Mouse (Mus musculus): Measurements from ENCODE around the gene Sik2.

DNA sequence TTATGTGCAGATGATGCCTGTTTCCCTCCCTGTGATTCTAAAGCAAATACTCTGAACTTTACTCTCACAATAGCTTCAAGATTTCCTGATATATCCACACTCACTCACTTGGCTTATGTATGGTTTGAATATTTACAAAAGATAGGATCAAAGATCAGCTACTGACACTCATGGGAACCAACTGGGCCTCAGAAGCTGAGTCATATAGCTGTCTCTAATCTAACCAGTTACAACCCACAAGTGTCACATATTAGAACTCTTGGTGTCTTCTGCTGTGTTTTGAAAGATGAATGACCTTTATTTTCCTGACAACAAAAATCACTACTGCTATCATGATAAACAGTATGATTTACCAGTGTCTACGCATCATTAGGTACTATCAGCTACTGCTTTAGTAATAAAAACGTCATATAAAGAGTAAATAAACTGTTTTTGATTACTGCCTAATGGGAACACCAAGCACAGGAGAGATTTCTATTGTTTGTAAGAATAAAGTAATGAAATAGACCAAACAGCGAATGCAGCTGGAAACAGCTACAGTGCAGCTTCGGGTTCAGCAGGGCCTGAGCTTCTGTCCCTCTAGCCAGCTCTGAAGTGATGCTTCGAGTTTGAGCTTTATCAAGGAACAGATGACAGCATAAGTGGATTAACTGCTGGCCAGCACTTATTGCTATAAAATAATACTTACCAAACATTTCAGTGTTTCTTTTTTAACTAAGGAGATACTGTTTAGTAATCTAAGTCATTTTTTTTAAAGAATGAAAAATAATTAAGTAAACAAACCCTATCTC is 86.3 kb downstream of the Sik2 start:
- TF ChIP-seq CTCF (IDR thresholded peaks at IDR 0.05; ENCODE audit: control insufficient read depth, insufficient read depth, insufficient read length), result no peak
- TF ChIP-seq MAX (IDR thresholded peaks at IDR 0.05), result no peak
- TF ChIP-seq USF1 (IDR thresholded peaks at IDR 0.05; ENCODE audit: low read depth), result no peak
- no peak for TF ChIP-seq FOSL1 (IDR thresholded peaks at IDR 0.05; ENCODE audit: insufficient read depth, low read length, poor library complexity, severe bottlenecking)

Measured in C2C12 (cell line).